Mouse (Mus musculus) G1E (cell line): ENCODE data around the gene Gna15. TPM values are rescaled to one million over a fixed set of nuclear protein-coding genes. Genes with fewer than 3 reads are reported as not detected.

ENCODE experiments used
- ATAC-seq: 2 replicates; pipeline ENCODE4 v1.8.0; 2016; ENCODE audit warnings: mild to moderate bottlenecking; ENCODE audit not compliant: insufficient number of reproducible peaks, poor library complexity, low FRiP score, severe bottlenecking; ENCODE audit errors: extremely low read depth
- DNase-seq: peaks from one replicate; pipeline ENCODE4 v3.0.0; 2012; ENCODE audit warnings: low spot score
- H3K27me3 ChIP-seq: 2 replicates; pipeline ENCODE4 v1.6.1; 2012; ENCODE audit warnings: mild to moderate bottlenecking, low read length, inconsistent platforms; ENCODE audit not compliant: insufficient read depth
- H3K36me3 ChIP-seq: replicated peaks from 2 replicates; pipeline ENCODE3; 2012; ENCODE audit warnings: mild to moderate bottlenecking, inconsistent platforms
- H3K4me1 ChIP-seq: 2 replicates; pipeline ENCODE4 v1.6.1; 2012; ENCODE audit warnings: low read depth, low read length, inconsistent platforms, mixed read lengths; ENCODE audit not compliant: insufficient read depth
- H3K4me3 ChIP-seq: 2 replicates; pipeline ENCODE4 v1.5.1; 2012; ENCODE audit warnings: low read depth, mild to moderate bottlenecking, inconsistent platforms, low read length, moderate library complexity, mixed read lengths
- H3K9me3 ChIP-seq: replicated peaks from 2 replicates; pipeline ENCODE4 v1.6.1; 2012; ENCODE audit warnings: inconsistent platforms
- CTCF ChIP-seq: IDR thresholded peaks from 2 replicates; pipeline ENCODE4 v1.5.1; 2012; ENCODE audit warnings: low read depth, low read length, inconsistent platforms, mixed read lengths
- GATA1 ChIP-seq: IDR thresholded peaks from 2 replicates; pipeline ENCODE4 v1.6.1; 2012; ENCODE audit warnings: borderline replicate concordance, low read length, inconsistent platforms, mixed read lengths
- GATA2 ChIP-seq: IDR thresholded peaks from 2 replicates; pipeline ENCODE4 v1.6.1; 2012; ENCODE audit warnings: low read depth, low read length, inconsistent platforms, borderline replicate concordance
- POLR2AphosphoS5 ChIP-seq: IDR thresholded peaks from 2 replicates; pipeline ENCODE4 v1.6.1; 2012; ENCODE audit warnings: low read depth, low read length, inconsistent platforms; ENCODE audit not compliant: insufficient replicate concordance
- TAL1 ChIP-seq: conservative IDR thresholded peaks from 2 replicates; pipeline ENCODE4 v1.6.1; 2012; ENCODE audit warnings: low read depth, low read length, inconsistent platforms, mixed read lengths
- polyA plus RNA-seq: library from polyadenylated mRNA; stranded (reverse); fragments of >175 nt; gene quantifications from 2 replicates; pipeline ENCODE4 v1.2.3, GENCODE M21; 2012
- total RNA-seq, 2 experiments: library from RNA; stranded (forward) in 1 of 2; stranded (reverse) in 1 of 2; fragments of 200-1000 nt in 1 of 2; fragments of >200 nt in 1 of 2; fragmentation: Nextera tagmentation in 1 of 2; gene quantifications; 2 replicates each; pipeline ENCODE4 v1.2.3; 2014 to 2017

Gene Gna15
- total and polyA plus RNA-seq, 3 experiments: 16.5 to 22.5 (median 20.1) TPM

DNA sequence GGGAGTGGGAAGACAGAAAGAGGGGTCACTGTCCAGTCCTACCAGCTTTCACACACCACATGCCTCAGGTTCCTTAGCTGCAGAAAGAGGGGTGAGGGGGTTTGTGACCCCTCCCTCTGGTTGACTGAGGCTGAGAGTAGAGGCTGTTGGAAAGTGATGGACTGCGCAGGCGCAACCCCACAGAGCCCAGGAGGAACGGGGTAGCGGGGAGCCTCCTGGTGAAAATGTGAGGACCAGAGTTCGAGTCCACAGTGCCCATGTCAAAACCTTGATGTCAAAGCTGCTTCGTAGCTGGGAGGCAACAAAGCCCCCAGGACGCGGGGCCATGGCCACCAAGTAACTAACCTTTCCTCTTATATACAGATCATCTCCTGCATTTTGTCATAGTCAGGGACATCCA is 66.4 kb downstream of the Gna15 start:
- TF ChIP-seq TAL1: no peak
- peak overlapping the region; percentile 57; the same call in 1 of the 2 replicates for H3K4me3 ChIP-seq
- H3K36me3 ChIP-seq: no peaks in the 10 kb centered on the region
- ATAC-seq (no peak), DNase-seq (no peak)
- H3K4me1 ChIP-seq: peaks cover 48% of the 10 kb centered on the region
- H3K27me3 ChIP-seq: peaks cover 54% of the 10 kb centered on the region
- H3K9me3 ChIP-seq: no peaks in the 10 kb centered on the region

DNA sequence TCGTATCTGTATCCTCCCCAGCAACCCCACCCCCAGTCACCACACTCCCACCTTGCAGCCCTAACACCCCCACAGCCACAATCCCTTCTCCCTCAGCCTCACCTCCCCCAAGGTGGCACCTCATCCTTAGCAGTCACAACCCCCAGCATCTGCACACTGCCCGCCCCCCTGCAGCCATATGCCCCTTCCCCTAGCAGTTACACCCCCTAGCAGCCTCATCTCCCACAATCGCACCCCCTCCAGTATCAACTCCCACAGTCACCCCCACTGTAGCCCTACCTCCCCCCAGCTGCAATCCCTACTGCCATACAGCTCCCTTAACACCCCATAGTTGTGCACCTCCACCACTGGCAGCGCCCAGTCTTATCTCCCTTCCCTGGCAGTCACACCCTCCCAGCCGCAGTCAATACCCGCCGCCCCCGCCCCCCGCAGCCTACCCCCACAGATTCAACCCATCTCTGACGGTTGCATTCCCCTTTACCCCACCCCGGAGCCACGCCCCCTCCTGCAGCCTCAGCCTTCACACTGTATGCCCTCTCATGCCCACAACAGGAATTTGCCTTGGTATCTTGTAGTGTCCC is 67.0 kb downstream of the Gna15 start:
- DNase-seq: peak; percentile 78
- Histone ChIP-seq H3K9me3 (no peaks in the 10 kb centered on the region), H3K4me1 (peaks cover 46% of the 10 kb centered on the region), H3K36me3 (no peaks in the 10 kb centered on the region), H3K4me3 (peak overlapping the region; percentile 57; the same call in 1 of the 2 replicates), H3K27me3 (peaks cover 54% of the 10 kb centered on the region)
- TF ChIP-seq CTCF: no peak
- TF ChIP-seq GATA2: no peak
- TF ChIP-seq TAL1: no peak
- TF ChIP-seq POLR2AphosphoS5: no peak
- no peak for TF ChIP-seq GATA1
- peak; percentile 66; the same call in 1 of the 2 replicates for ATAC-seq

DNA sequence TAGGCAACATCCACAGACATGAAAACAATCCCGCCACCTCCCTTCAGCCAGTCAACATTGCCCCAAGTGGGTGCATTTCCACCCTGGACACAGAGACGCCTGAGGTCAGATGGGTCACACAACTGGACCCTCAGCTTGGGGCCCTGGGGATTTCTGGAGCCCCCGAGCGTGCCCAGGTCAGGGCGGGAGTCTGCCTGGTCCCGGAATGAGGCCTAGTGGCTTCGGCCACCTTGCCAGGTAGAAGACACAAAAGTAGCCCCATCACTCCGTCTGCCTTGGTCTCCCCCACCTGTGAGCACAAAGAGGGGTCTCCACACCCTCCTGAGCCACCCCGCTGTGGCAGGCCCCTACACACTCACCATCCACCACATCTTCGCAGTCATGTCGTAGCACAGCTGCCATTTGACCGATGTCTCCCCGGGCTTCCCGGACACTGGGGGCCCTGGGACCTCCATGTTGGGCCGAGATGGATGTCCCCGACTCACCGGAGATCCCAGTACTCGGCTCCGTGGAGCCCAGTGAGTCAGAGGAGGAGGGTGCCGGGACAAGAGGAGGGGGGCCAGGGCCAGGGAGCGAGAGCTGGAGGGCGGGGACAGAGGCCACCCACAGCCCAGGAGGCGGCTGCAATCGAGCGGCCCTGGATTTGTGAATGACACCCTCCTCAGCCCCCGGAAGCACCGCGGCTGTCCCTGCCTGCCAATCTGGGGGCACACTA is 68.7 kb downstream of the Gna15 start, which contains the start of gene Nfic:
Gene Nfic (minus strand): TSS at position 455 of the 715 bp plus-strand sequence.
- peaks cover 33% of the 10 kb centered on the region for H3K4me1 ChIP-seq
- H3K9me3 ChIP-seq: no peaks in the 10 kb centered on the region
- H3K27me3 ChIP-seq: peaks cover 54% of the 10 kb centered on the region
- DNase-seq (no peak), ATAC-seq (no peak)
- no peak within 1 kb of the TSS for H3K4me3 ChIP-seq
- TF ChIP-seq GATA1 (no peak), POLR2AphosphoS5 (no peak), TAL1 (no peak), GATA2 (no peak), CTCF (no peak)
- H3K36me3 ChIP-seq: no peaks in the 10 kb centered on the region

DNA sequence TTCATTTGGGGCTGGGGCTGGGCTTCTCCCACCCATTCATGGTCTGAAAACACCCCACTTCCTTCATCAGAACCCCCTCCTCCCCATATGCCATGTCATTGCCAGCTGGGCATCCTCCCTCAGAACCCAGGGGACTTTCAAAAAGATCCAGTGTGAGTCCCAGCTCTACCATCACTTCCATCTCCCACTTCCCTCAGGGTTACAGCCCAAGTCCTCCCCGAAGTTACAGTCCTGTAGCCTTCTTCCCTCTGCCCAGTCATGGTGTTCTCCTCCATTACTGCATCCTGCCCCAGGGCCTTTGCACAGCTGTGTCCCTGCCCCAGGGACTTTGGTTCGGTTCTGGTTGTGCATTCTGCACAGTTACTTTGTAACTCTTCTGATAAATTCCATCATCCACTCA is 69.9 kb downstream of the Gna15 start:
- no peak for DNase-seq
- Histone ChIP-seq H3K27me3 (peaks cover 50% of the 10 kb centered on the region), H3K9me3 (no peaks in the 10 kb centered on the region), H3K36me3 (no peaks in the 10 kb centered on the region), H3K4me1 (peaks cover 37% of the 10 kb centered on the region), H3K4me3 (no peak overlapping the region)
- ATAC-seq: no peak
- TF ChIP-seq GATA2 (no peak), POLR2AphosphoS5 (no peak), GATA1 (no peak), CTCF (no peak), TAL1 (no peak)

- H3K27me3 ChIP-seq: peaks cover 50% of the 10 kb centered on the region
- no peak for ATAC-seq
- TF ChIP-seq GATA2 (no peak), TAL1 (no peak), GATA1 (no peak), CTCF (no peak), POLR2AphosphoS5 (no peak)
These were observed 71.1 kb downstream of the Gna15 start for GRCm38 (mm10) chr10:81452947-81453288.

More at GRCm38 (mm10) chr10:81452947-81453288, 71.1 kb downstream of the Gna15 start:
- no peak for DNase-seq
- H3K4me1 ChIP-seq: peaks cover 32% of the 10 kb centered on the region
- no peaks in the 10 kb centered on the region for H3K36me3 ChIP-seq
- H3K9me3 ChIP-seq: no peaks in the 10 kb centered on the region
- no peak overlapping the region for H3K4me3 ChIP-seq

Other genes starting within 250 kb of the Gna15 start
Only the 20 nearest of the 27 such genes appear.
- 36.7 and 39.2 TPM in 2 replicates for gene Hmg20b, start 173.7 kb downstream of the Gna15 start, total RNA-seq (2014; fragmentation: Nextera tagmentation)
- 12.0 and 21.9 TPM in 2 replicates for gene Hmg20b, start 173.7 kb downstream of the Gna15 start, total RNA-seq (2017)
- gene Hmg20b, start 173.7 kb downstream of the Gna15 start, polyA plus RNA-seq: 142 and 193 TPM in 2 replicates
- gene Mfsd12, start 166.7 kb downstream of the Gna15 start, total RNA-seq (2014; fragmentation: Nextera tagmentation): 14.3 and 14.4 TPM in 2 replicates
- 13.1 and 14.6 TPM in 2 replicates for gene Mfsd12, start 166.7 kb downstream of the Gna15 start, total RNA-seq (2017)
- 46.7 and 48.2 TPM in 2 replicates for gene Mfsd12, start 166.7 kb downstream of the Gna15 start, polyA plus RNA-seq
- gene 4930404N11Rik, start 158.4 kb downstream of the Gna15 start, total RNA-seq (2014; fragmentation: Nextera tagmentation): 2.0 TPM in 1 of 2 replicates, not detected in the other
- 0.17 and 1.2 TPM in 2 replicates for gene 4930404N11Rik, start 158.4 kb downstream of the Gna15 start, total RNA-seq (2017)
- 0.52 and 0.65 TPM in 2 replicates for gene 4930404N11Rik, start 158.4 kb downstream of the Gna15 start, polyA plus RNA-seq
- 29.7 and 65.2 TPM in 2 replicates for gene Fzr1, start 145.7 kb downstream of the Gna15 start, total RNA-seq (2014; fragmentation: Nextera tagmentation)
- gene Fzr1, start 145.7 kb downstream of the Gna15 start, total RNA-seq (2017): 15.8 and 22.8 TPM in 2 replicates
- gene Fzr1, start 145.7 kb downstream of the Gna15 start, polyA plus RNA-seq: 88.9 and 96.2 TPM in 2 replicates
- gene Dohh, start 139.8 kb downstream of the Gna15 start, total RNA-seq (2014; fragmentation: Nextera tagmentation): 9.6 and 11.9 TPM in 2 replicates
- gene Dohh, start 139.8 kb downstream of the Gna15 start, total RNA-seq (2017): 60.4 and 69.7 TPM in 2 replicates
- gene Dohh, start 139.8 kb downstream of the Gna15 start, polyA plus RNA-seq: 186 and 220 TPM in 2 replicates
- 1.1 TPM in 1 of 2 replicates, not detected in the other for gene Gm48551, start 139.8 kb downstream of the Gna15 start, total RNA-seq (2014; fragmentation: Nextera tagmentation)
- gene Gm48551, start 139.8 kb downstream of the Gna15 start, total RNA-seq (2017): 2.6 and 4.1 TPM in 2 replicates
- 0.72 and 1.3 TPM in 2 replicates for gene Gm48551, start 139.8 kb downstream of the Gna15 start, polyA plus RNA-seq
- gene Gm48552, start 135.2 kb downstream of the Gna15 start, total RNA-seq (2014; fragmentation: Nextera tagmentation): 1.2 and 3.1 TPM in 2 replicates
- 0.38 and 0.93 TPM in 2 replicates for gene Gm48552, start 135.2 kb downstream of the Gna15 start, total RNA-seq (2017)
- 7.2 and 7.4 TPM in 2 replicates for gene Gm48552, start 135.2 kb downstream of the Gna15 start, polyA plus RNA-seq
- 6.5 and 13.8 TPM in 2 replicates for gene Smim24, start 131.2 kb downstream of the Gna15 start, total RNA-seq (2014; fragmentation: Nextera tagmentation)
- gene Smim24, start 131.2 kb downstream of the Gna15 start, total RNA-seq (2017): 1.9 and 3.5 TPM in 2 replicates
- gene Smim24, start 131.2 kb downstream of the Gna15 start, polyA plus RNA-seq: 1.6 and 1.8 TPM in 2 replicates
- 6.9 and 9.5 TPM in 2 replicates for gene Nfic, start 68.6 kb downstream of the Gna15 start, total RNA-seq (2014; fragmentation: Nextera tagmentation)
- gene Nfic, start 68.6 kb downstream of the Gna15 start, total RNA-seq (2017): 0.52 and 0.66 TPM in 2 replicates
- gene Nfic, start 68.6 kb downstream of the Gna15 start, polyA plus RNA-seq: 16.1 and 19.3 TPM in 2 replicates
- gene Celf5, start 41.5 kb downstream of the Gna15 start, total RNA-seq (2014; fragmentation: Nextera tagmentation): not detected in 2 replicates
- gene Celf5, start 41.5 kb downstream of the Gna15 start, total RNA-seq (2017): 0.05 and 0.06 TPM in 2 replicates
- gene Celf5, start 41.5 kb downstream of the Gna15 start, polyA plus RNA-seq: 0.05 and 0.09 TPM in 2 replicates
- 58.2 and 72.3 TPM in 2 replicates for gene Ncln, start 27.8 kb downstream of the Gna15 start, total RNA-seq (2014; fragmentation: Nextera tagmentation)
- gene Ncln, start 27.8 kb downstream of the Gna15 start, total RNA-seq (2017): 35.5 and 50.1 TPM in 2 replicates
- gene Ncln, start 27.8 kb downstream of the Gna15 start, polyA plus RNA-seq: 154 and 179 TPM in 2 replicates
- gene S1pr4, start 24.1 kb downstream of the Gna15 start, total RNA-seq (2014; fragmentation: Nextera tagmentation): not detected in 2 replicates
- 1.6 and 1.9 TPM in 2 replicates for gene S1pr4, start 24.1 kb downstream of the Gna15 start, total RNA-seq (2017)
- 0.75 and 1.00 TPM in 2 replicates for gene S1pr4, start 24.1 kb downstream of the Gna15 start, polyA plus RNA-seq
- gene Gna11, start 21.0 kb upstream of the Gna15 start, total RNA-seq (2014; fragmentation: Nextera tagmentation): 6.4 and 6.5 TPM in 2 replicates
- 8.4 and 9.7 TPM in 2 replicates for gene Gna11, start 21.0 kb upstream of the Gna15 start, total RNA-seq (2017)
- gene Gna11, start 21.0 kb upstream of the Gna15 start, polyA plus RNA-seq: 13.0 and 14.0 TPM in 2 replicates
- gene Aes, start 35.3 kb upstream of the Gna15 start, total RNA-seq (2014; fragmentation: Nextera tagmentation): 396 and 400 TPM in 2 replicates
- 182 and 238 TPM in 2 replicates for gene Aes, start 35.3 kb upstream of the Gna15 start, total RNA-seq (2017)
- gene Aes, start 35.3 kb upstream of the Gna15 start, polyA plus RNA-seq: 1,535 and 1,925 TPM in 2 replicates
- 0.45 and 1.8 TPM in 2 replicates for gene Tle2, start 50.3 kb upstream of the Gna15 start, total RNA-seq (2014; fragmentation: Nextera tagmentation)
- gene Tle2, start 50.3 kb upstream of the Gna15 start, total RNA-seq (2017): 1.5 and 2.5 TPM in 2 replicates
- gene Tle2, start 50.3 kb upstream of the Gna15 start, polyA plus RNA-seq: 3.3 and 3.6 TPM in 2 replicates
- gene Tle6, start 76.8 kb upstream of the Gna15 start, total RNA-seq (2014; fragmentation: Nextera tagmentation): 42.7 and 44.3 TPM in 2 replicates
- 17.5 and 21.5 TPM in 2 replicates for gene Tle6, start 76.8 kb upstream of the Gna15 start, total RNA-seq (2017)
- gene Tle6, start 76.8 kb upstream of the Gna15 start, polyA plus RNA-seq: 28.8 and 49.5 TPM in 2 replicates
- 6.7 and 6.8 TPM in 2 replicates for gene BC025920, start 82.0 kb upstream of the Gna15 start, total RNA-seq (2014; fragmentation: Nextera tagmentation)
- 3.3 and 4.3 TPM in 2 replicates for gene BC025920, start 82.0 kb upstream of the Gna15 start, total RNA-seq (2017)
- 0.40 and 0.50 TPM in 2 replicates for gene BC025920, start 82.0 kb upstream of the Gna15 start, polyA plus RNA-seq
- 35.9 and 61.0 TPM in 2 replicates for gene Sirt6, start 103.6 kb upstream of the Gna15 start, total RNA-seq (2014; fragmentation: Nextera tagmentation)
- 6.0 and 6.6 TPM in 2 replicates for gene Sirt6, start 103.6 kb upstream of the Gna15 start, total RNA-seq (2017)
- 136 and 158 TPM in 2 replicates for gene Sirt6, start 103.6 kb upstream of the Gna15 start, polyA plus RNA-seq
- 13.8 and 16.3 TPM in 2 replicates for gene Ankrd24, start 104.3 kb upstream of the Gna15 start, total RNA-seq (2014; fragmentation: Nextera tagmentation)
- gene Ankrd24, start 104.3 kb upstream of the Gna15 start, total RNA-seq (2017): 13.4 and 14.3 TPM in 2 replicates
- gene Ankrd24, start 104.3 kb upstream of the Gna15 start, polyA plus RNA-seq: 9.8 and 12.7 TPM in 2 replicates
- gene Gm10778, start 124.8 kb upstream of the Gna15 start, total RNA-seq (2014; fragmentation: Nextera tagmentation): 11.1 and 11.8 TPM in 2 replicates
- 6.0 and 7.9 TPM in 2 replicates for gene Gm10778, start 124.8 kb upstream of the Gna15 start, total RNA-seq (2017)
- gene Gm10778, start 124.8 kb upstream of the Gna15 start, polyA plus RNA-seq: 0.10 and 0.34 TPM in 2 replicates